Mouse (Mus musculus) forebrain, embryonic 11.5 days (tissue): ENCODE measurements at regions not wholly inside any gene's neighbourhood (a gene's known extent, or its start where the extent isn't known, plus 50 kb on each side); places are given as distances from the start of the nearest gene placed in this dataset.
"Not testable (repeated sequence)": the region's sequence is repeated elsewhere in the genome, so short reads cannot be mapped to it uniquely, and the experiment has no call there.

Source experiments
- ATAC-seq: fragments of 200-750 bp; cut with Nextera tagmentation; replicated peaks from 2 replicates; pipeline ENCODE4 v1.8.0; 2017; ENCODE audit warnings: moderate TSS enrichment; ENCODE audit not compliant: low FRiP score
- DNase-seq: peaks from one replicate; pipeline ENCODE4 v3.0.0-alpha.2; 2017; ENCODE audit warnings: low spot score
- H3K27ac ChIP-seq: fragments of 300-500 bp; sonication (generic); 2 replicates; pipeline ENCODE4 v1.5.1; 2014; ENCODE audit warnings: low read depth, low read length
- H3K27me3 ChIP-seq: fragments of 300-500 bp; sonication (generic); 2 replicates; pipeline ENCODE4 v1.6.1; 2014; ENCODE audit warnings: mild to moderate bottlenecking, low read length, mixed read lengths; ENCODE audit not compliant: control insufficient read depth, insufficient read depth
- H3K36me3 ChIP-seq: fragments of 300-500 bp; sonication (generic); 2 replicates; pipeline ENCODE4 v1.6.1; 2014; ENCODE audit warnings: mild to moderate bottlenecking, low read length, moderate library complexity, mixed read lengths; ENCODE audit not compliant: control insufficient read depth, insufficient read depth
- H3K4me1 ChIP-seq: fragments of 300-500 bp; sonication (generic); replicated peaks from 2 replicates; pipeline ENCODE4 v1.6.1; 2014; ENCODE audit warnings: low read length, mixed read lengths; ENCODE audit not compliant: control insufficient read depth, insufficient read depth
- H3K4me2 ChIP-seq: fragments of 300-500 bp; sonication (generic); 2 replicates; pipeline ENCODE4 v1.6.1; 2014; ENCODE audit warnings: low read depth, mild to moderate bottlenecking, low read length, moderate library complexity, mixed read lengths; ENCODE audit not compliant: severe bottlenecking
- H3K4me3 ChIP-seq: fragments of 300-500 bp; sonication (generic); 2 replicates; pipeline ENCODE4 v1.5.1; 2014; ENCODE audit warnings: low read depth, low read length
- H3K9ac ChIP-seq: fragments of 300-500 bp; sonication (generic); 2 replicates; pipeline ENCODE4 v1.6.1; 2014; ENCODE audit warnings: low read length
- H3K9me3 ChIP-seq: fragments of 300-500 bp; sonication (generic); 2 replicates; pipeline ENCODE4 v1.6.1; 2016; ENCODE audit warnings: low read length, mixed read lengths; ENCODE audit not compliant: control insufficient read depth
- WGBS: fragments of 180-500 bp; shearing (Covaris S2); extraction: QIAGEN DNeasy Blood & Tissue Kit; methylation state at CpG from one replicate; pipeline ENCODE4 v1.1.7; 2014; 5-methylcytosine and 5-hydroxymethylcytosine counted together

- Histone ChIP-seq H3K27me3 (peaks cover 2% of the 10 kb centered on the region; the same call in 1 of the 2 replicates), H3K9me3 (no peaks in the 10 kb centered on the region), H3K36me3 (no peaks in the 10 kb centered on the region), H3K9ac (no peak overlapping the region), H3K4me3 (no peak overlapping the region), H3K4me2 (no peak overlapping the region), H3K27ac (no peak overlapping the region), H3K4me1 (no peaks in the 10 kb centered on the region; the same call in 1 of the 2 replicates)
- DNase-seq, result no peak
- WGBS, result 85% methylated on average over 5 of the region's 5 CpGs
- ATAC-seq, result no peak
Measured at GRCm38 (mm10) chr5:148789823-148790222, 139.3 kb downstream of the Katnal1 start.

- H3K27ac ChIP-seq, result no peak overlapping the region
- DNase-seq (no peak), ATAC-seq (0 out of 2 replicates have a peak, but pooled peaks have one; percentile 24)
- peaks cover 2% of the 10 kb centered on the region; the same call in 1 of the 2 replicates for H3K27me3 ChIP-seq
- no peak overlapping the region for H3K4me3 ChIP-seq
- no peaks in the 10 kb centered on the region for H3K9me3 ChIP-seq
- no peak overlapping the region for H3K4me2 ChIP-seq
- no peaks in the 10 kb centered on the region; the same call in 1 of the 2 replicates for H3K4me1 ChIP-seq
- WGBS, result 53% methylated on average over 6 of the region's 6 CpGs
- H3K36me3 ChIP-seq, result no peaks in the 10 kb centered on the region
- H3K9ac ChIP-seq, result no peak overlapping the region
Measured at GRCm38 (mm10) chr5:148789147-148789566, 140.0 kb downstream of the Katnal1 start.

DNA sequence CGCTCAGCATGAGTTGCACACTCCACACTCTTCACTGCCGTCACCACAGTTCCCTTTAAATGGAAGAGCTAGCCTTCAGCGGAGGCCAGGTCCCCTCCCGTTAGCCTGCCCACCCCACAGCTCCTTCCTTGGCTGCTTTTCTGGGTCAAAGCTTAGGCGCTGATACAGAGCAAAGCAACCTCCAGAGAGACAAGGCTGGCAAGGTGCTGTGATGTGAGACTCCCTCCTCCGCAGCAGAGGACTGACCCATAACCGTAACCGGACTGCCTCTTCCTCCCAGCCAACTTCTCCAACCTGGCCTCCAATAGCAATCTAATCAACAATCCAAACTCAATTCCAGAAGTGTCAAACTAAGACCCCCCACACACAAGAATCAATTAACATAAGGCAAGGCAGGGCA, 140.4 kb downstream of the Katnal1 start:
- H3K4me2 ChIP-seq, result no peak overlapping the region
- H3K27me3 ChIP-seq, result peaks cover 2% of the 10 kb centered on the region; the same call in 1 of the 2 replicates
- no peak overlapping the region for H3K9ac ChIP-seq
- ATAC-seq (peak; percentile 8; the same call in 1 of the 2 replicates), DNase-seq (no peak)
- no peak overlapping the region for H3K27ac ChIP-seq
- no peaks in the 10 kb centered on the region for H3K9me3 ChIP-seq
- 85% methylated on average over 8 of the region's 8 CpGs for WGBS
- H3K36me3 ChIP-seq, result no peaks in the 10 kb centered on the region
- H3K4me3 ChIP-seq, result no peak overlapping the region
- H3K4me1 ChIP-seq, result no peaks in the 10 kb centered on the region; the same call in 1 of the 2 replicates

DNA sequence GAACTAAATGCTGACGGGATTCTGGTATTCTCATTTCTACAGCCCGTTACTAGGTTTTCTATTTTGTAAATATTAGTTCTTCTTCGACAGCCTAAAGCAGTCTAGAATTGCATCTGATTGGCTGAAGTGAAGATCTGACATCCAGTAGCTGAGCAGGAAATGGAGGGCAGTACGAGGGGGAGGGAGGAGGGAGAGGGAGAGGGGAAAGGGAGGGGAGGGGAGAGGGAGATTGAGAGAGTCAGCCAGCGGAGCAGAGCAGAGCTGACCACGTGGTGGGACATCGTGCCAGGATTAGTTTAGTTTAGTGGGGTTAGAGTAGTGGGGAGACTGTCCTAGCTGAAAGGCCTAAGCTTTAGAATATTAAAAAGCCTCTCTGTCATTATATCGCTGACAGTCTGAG, 141.8 kb downstream of the Katnal1 start:
- no peak overlapping the region for H3K9ac ChIP-seq
- no peak overlapping the region for H3K27ac ChIP-seq
- H3K9me3 ChIP-seq, result no peaks in the 10 kb centered on the region
- no peaks in the 10 kb centered on the region for H3K27me3 ChIP-seq
- ATAC-seq (peak; percentile 40; the same call in 1 of the 2 replicates), DNase-seq (no peak)
- H3K4me3 ChIP-seq, result no peak overlapping the region
- no peaks in the 10 kb centered on the region for H3K4me1 ChIP-seq
- WGBS, result 52% methylated on average over 8 of the region's 8 CpGs
- H3K36me3 ChIP-seq, result no peaks in the 10 kb centered on the region
- H3K4me2 ChIP-seq, result no peak overlapping the region

DNA sequence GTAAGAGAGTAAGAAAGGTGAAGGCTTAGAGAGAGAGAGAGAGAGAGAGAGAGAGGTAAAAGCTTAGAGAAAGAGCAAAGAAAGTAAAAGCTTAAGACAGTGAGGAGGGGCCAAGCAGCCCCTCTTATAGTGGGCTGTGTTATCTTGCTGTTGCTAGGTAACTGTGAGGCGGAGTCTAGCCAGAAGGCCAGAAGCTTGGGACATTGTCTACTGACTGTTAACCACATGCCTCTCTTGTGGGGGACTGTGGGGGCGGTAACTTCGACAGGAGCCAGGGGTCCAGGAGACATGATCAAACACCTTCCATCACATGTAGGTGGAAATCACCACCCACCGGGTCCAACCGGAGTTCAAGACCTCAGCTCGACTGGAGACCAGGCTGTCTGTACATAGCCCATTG, 148.0 kb downstream of the Katnal1 start:
- 72% methylated on average over 6 of the region's 6 CpGs for WGBS
- H3K4me3 ChIP-seq, ATAC-seq, H3K4me1 ChIP-seq, H3K4me2 ChIP-seq, H3K9ac ChIP-seq, H3K27me3 ChIP-seq, H3K27ac ChIP-seq, DNase-seq, H3K9me3 ChIP-seq, H3K36me3 ChIP-seq: not testable (repeated sequence)

GRCm38 (mm10) chr5:148776796-148777659, 152.1 kb downstream of the Katnal1 start:
- Histone ChIP-seq H3K27me3 (no peaks in the 10 kb centered on the region), H3K4me1 (no peaks in the 10 kb centered on the region), H3K4me3 (no peak overlapping the region), H3K9me3 (no peaks in the 10 kb centered on the region), H3K36me3 (no peaks in the 10 kb centered on the region), H3K4me2 (no peak overlapping the region), H3K9ac (no peak overlapping the region), H3K27ac (no peak overlapping the region)
- DNase-seq, result no peak
- no peak for ATAC-seq
- WGBS, result 91% methylated on average over 20 of the region's 20 CpGs

DNA sequence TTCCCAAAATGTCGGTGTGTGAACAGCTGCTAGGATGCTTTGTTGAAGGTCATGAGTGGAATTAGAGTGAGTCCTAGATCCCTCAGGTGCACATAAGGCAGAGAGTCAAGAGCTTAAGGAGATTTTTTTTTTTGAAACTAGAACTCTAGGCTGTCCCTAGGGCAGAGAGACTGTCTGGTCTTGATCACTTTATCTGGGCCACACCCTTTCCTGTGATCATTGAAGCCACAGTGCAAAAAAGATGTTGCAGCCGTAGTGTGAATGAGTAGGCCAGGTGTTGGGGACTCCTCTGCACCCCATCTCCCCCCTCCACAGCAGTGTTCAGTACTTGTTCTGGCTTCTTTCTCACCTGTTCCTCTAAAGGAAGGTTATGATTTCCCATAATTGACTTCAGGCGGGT, 153.9 kb downstream of the Katnal1 start:
- no peaks in the 10 kb centered on the region for H3K36me3 ChIP-seq
- ATAC-seq, result no peak
- no peak for DNase-seq
- no peaks in the 10 kb centered on the region for H3K4me1 ChIP-seq
- no peaks in the 10 kb centered on the region for H3K9me3 ChIP-seq
- 90% methylated on average over 3 of the region's 3 CpGs for WGBS
- no peak overlapping the region for H3K27ac ChIP-seq
- no peak overlapping the region for H3K4me2 ChIP-seq
- H3K9ac ChIP-seq, result no peak overlapping the region
- H3K27me3 ChIP-seq, result no peaks in the 10 kb centered on the region
- H3K4me3 ChIP-seq, result no peak overlapping the region

DNA sequence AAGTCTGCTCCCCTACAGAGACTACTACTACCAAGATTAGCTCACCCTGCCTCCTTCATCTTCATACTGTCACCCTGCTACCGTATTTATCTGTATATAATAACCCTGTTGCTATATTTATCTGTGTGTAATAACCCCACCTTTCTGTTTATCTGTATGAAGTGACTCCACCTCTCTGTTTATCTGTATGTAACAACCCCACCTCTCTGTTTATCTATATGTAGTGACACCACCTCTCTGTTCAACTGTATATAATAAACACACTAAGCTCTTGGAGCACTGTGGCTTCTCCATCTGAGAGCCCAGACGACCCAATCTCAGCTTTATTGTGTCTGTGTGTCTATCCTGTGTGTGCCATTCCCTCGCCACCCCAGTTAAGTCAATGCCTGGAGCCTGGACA, 154.7 kb downstream of the Katnal1 start:
- ATAC-seq, result no peak
- Histone ChIP-seq H3K4me1 (no peaks in the 10 kb centered on the region), H3K36me3 (no peaks in the 10 kb centered on the region), H3K27ac (no peak overlapping the region), H3K27me3 (no peaks in the 10 kb centered on the region), H3K9me3 (no peaks in the 10 kb centered on the region), H3K4me2 (no peak overlapping the region), H3K9ac (no peak overlapping the region), H3K4me3 (no peak overlapping the region)
- WGBS, result 68% methylated on average over 3 of the region's 3 CpGs
- no peak for DNase-seq

DNA sequence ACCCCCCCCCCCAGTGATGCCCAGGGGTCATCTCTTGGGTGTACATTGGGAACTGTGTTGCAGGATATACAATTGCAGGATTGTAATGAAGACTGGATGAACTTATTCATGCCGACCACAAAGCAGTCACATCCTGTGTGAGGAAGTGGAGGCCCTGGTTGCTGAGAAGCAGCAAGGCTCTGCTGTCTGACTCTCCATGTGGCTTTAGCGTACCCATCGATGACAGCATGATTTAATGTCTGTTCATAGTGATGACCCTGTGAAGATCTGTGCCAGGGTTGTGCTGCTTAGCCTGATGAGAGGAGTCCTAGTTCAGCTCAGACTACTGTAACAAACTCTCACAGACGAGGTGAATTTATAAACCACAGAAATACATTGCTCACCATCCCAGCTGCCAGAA, 159.7 kb downstream of the Katnal1 start:
- no peaks in the 10 kb centered on the region for H3K4me1 ChIP-seq
- no peak overlapping the region for H3K27ac ChIP-seq
- no peak overlapping the region for H3K4me3 ChIP-seq
- no peaks in the 10 kb centered on the region for H3K36me3 ChIP-seq
- DNase-seq (no peak), ATAC-seq (no peak)
- no peak overlapping the region for H3K4me2 ChIP-seq
- no peaks in the 10 kb centered on the region for H3K9me3 ChIP-seq
- 91% methylated on average over 4 of the region's 4 CpGs for WGBS
- H3K9ac ChIP-seq, result no peak overlapping the region
- no peaks in the 10 kb centered on the region for H3K27me3 ChIP-seq
